Mouse (Mus musculus) kidney, adult 2 months (tissue): ENCODE measurements around the gene Ms4a13.

Experiments used
- CTCF ChIP-seq: fragments of 200-500 bp; conservative IDR thresholded peaks from 2 replicates; pipeline ENCODE4 v1.5.1; 2011; ENCODE audit warnings: low read depth, mild to moderate bottlenecking, control low read depth, low read length, moderate library complexity, mixed read lengths; ENCODE audit not compliant: insufficient read depth, insufficient read length
- POLR2A ChIP-seq: fragments of 200-500 bp; IDR thresholded peaks from one replicate; pipeline ENCODE4 v1.6.1; 2011; ENCODE audit warnings: low read depth, low read length, control low read depth

DNA sequence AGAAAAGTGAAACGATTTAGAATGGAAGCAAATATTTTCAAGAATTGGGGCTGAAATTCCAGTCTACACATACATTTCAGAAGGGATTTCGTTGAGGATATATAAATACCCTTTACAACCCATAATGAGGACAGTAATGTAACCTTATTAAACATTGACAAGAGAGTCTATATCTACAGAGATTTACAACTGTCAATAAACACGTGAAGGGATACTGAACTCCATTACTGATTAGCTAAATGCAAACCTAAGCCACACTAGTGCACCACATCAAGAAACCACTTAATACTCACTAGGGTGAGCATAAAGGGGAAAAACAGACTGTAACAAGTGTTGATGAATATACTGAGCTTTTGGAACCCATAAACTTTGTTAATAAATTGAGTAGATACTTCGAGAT lies 61.2 kb downstream of the Ms4a13 start:
- no peak for TF ChIP-seq CTCF
- TF ChIP-seq POLR2A = no peak
